Mouse (Mus musculus) thymus, adult 2 months (tissue): ENCODE results near the gene Gm13290.
"Not testable (repeated sequence)": the region's sequence is repeated elsewhere in the genome, so short reads cannot be mapped to it uniquely, and the experiment has no call there.

Source experiments
- CTCF ChIP-seq: fragments of 200-500 bp; IDR thresholded peaks from 2 replicates; pipeline ENCODE4 v1.5.1; 2012; ENCODE audit warnings: mild to moderate bottlenecking, control low read depth, low read length, moderate library complexity, borderline replicate concordance; ENCODE audit not compliant: control insufficient read depth, poor library complexity, insufficient read depth; ENCODE audit errors: extremely low read depth
- POLR2A ChIP-seq: fragments of 200-500 bp; IDR thresholded peaks from 2 replicates; pipeline ENCODE4 v1.6.1; 2012; ENCODE audit warnings: mild to moderate bottlenecking, low read length, control low read depth, moderate library complexity; ENCODE audit not compliant: control insufficient read depth, poor library complexity, insufficient read depth; ENCODE audit errors: extremely low read depth

GRCm38 (mm10) chr4:88781831-88782230 is 8.2 kb downstream of the Gm13290 start, which contains the start of gene Ifnz:
- not testable (repeated sequence) for TF ChIP-seq CTCF, POLR2A
